Mouse (Mus musculus) neutrophil, adult 5-6 weeks (primary cell): ENCODE data around the gene Stom. TPM values are rescaled to one million over a fixed set of nuclear protein-coding genes. Genes with fewer than 3 reads are reported as not detected.

Experiments used
- total RNA-seq: library from RNA; stranded (forward); fragments of 200-1000 nt; gene quantifications from 2 replicates; pipeline ENCODE4 v1.2.3, GENCODE M21; 2017

Stom gene
- total RNA-seq, 1 experiment from 2014 or later, result 14.0 TPM

Other genes with a start within 250 kb of the Stom start
- 1.7 and 2.7 TPM in 2 replicates for gene AI182371, start 235.4 kb downstream of the Stom start, total RNA-seq
- gene Cntrl, start 227.5 kb downstream of the Stom start, total RNA-seq, result 218 and 252 TPM in 2 replicates
- gene Rab14, start 135.9 kb downstream of the Stom start, total RNA-seq, result 215 and 295 TPM in 2 replicates
- 187 and 197 TPM in 2 replicates for gene Gsn, start 80.6 kb downstream of the Stom start, total RNA-seq
- not detected in 2 replicates for gene 4930568D16Rik, start 30.8 kb upstream of the Stom start, total RNA-seq
- gene 4930402F06Rik, start 60.2 kb upstream of the Stom start, total RNA-seq, result 0.61 TPM in 1 of 2 replicates, not detected in the other
- 52.3 and 56.3 TPM in 2 replicates for gene Ggta1, start 126.3 kb upstream of the Stom start, total RNA-seq
- 6.1 and 9.8 TPM in 2 replicates for gene Dab2ip, start 221.3 kb upstream of the Stom start, total RNA-seq